Mouse (Mus musculus) bone marrow, adult 2 months (tissue): ENCODE measurements around the gene Ear6.

Source experiments
- CTCF ChIP-seq: fragments of 200-500 bp; IDR thresholded peaks from 2 replicates; pipeline ENCODE4 v1.5.1; 2011; ENCODE audit warnings: low read length, control low read depth; ENCODE audit not compliant: control insufficient read depth, insufficient read depth
- POLR2A ChIP-seq: fragments of 200-500 bp; IDR thresholded peaks from 2 replicates; pipeline ENCODE4 v1.6.1; 2011; ENCODE audit warnings: low read depth, mild to moderate bottlenecking, control low read depth, low read length, borderline replicate concordance; ENCODE audit not compliant: control insufficient read depth

DNA sequence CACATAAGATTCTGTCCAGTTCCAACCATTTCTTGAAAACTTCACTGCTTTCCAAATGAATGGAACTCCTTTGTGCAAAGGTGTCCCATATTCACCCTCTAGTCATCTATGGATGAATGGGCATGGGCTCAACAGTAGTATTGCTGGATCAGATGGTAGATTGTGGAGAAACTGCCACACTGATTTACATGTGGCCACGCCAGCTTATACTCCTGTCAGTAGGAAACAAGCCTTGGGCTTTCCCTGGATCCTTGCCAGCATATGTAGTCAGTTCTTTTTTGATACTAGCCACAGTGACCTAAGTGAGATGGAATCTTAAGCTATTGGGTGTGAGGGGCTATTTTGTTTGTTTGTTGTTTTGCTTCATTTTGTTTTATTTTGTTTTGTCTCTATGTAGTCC, 11.2 kb upstream of the Ear6 start:
- TF ChIP-seq CTCF, result no peak
- no peak for TF ChIP-seq POLR2A
